Mouse (Mus musculus): Measurements from ENCODE around the gene Trak1. TPM values are rescaled to one million over a fixed set of nuclear protein-coding genes. Genes with fewer than 3 reads are reported as not detected.

Gene Trak1
- polyA plus RNA-seq, 1 experiment from 2014 or later, result 28.4 TPM

DNA sequence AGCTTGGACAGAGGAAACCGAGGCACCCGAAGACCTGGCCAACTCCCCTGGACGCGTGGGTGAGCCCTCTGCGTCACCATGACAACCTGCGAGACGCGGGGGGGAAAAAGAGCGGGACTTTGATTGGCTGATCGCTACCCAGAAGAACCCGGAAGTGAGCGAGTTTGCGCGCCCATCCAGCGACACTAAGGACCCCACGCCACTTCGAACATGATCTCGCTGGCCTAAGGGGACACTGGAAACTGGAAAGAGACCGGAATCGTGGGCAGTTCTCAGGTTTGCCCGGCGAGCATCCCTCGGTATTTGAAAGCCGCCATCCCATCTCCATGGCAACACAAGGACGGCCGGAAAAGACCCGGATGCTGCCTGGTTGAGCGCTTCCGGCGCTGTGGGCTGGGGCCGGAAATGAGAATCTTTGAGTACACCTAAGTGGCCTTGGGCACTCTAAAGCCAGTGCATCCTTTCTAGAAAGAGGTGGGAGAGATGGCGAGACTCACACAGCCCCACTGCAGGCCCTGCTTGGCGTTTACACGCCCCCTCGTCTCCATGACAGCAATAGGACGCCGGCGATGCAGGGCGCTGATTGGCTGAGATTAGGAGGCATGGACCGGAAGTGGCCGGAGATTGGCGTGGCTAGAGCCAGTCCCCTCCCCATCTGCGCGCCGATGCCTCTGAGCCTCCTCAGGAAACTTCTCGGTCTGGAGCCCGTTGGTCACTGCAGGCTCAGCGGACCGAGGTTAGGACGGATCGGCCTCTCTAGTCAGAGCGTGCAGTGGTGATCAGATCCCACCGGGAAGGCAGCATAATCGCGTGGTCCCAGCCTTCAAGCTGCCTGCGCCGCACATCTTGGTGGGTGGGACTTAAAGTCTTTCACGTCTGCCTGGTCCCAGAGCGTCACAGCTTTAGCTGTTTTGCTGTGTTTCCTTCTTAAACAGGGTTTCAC lies 19.9 kb upstream of the Trak1 start, which contains the start of gene Ulk4:
Gene Ulk4, minus strand, starts transcription at position 80 of the 943 bp plus-strand sequence.
- WGBS, result under 1% methylated on average over 59 of the region's 59 CpGs
- Histone ChIP-seq H3K9me3 (replicated peaks) (no peaks in the 10 kb centered on the region), H3K36me3 (no peaks in the 10 kb centered on the region)

DNA sequence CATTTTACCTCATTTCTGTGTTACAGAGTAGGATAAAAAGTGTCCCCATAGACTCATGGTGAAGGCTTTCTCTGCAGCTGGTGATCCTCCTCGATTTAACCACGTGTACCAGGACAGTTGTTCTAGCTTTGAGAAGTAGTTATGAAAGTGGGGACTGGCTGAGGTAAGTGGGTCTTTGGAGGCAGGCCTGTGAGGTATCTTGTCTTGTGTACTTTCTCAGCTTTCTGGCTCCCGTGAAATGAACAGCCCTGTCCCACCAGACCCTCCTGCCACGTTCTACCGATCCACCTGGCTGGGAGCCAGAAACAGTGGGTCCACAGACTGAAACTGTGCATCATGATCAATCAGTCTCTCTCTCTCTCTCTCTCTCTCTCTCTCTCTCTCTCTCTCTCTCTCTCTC lies 18.1 kb upstream of the Trak1 start:
- Histone ChIP-seq H3K4me1 (peaks cover 17% of the 10 kb centered on the region), H3K9me3 (replicated peaks) (no peaks in the 10 kb centered on the region), H3K9ac (no peak overlapping the region), H3K4me2 (replicated peaks) (no peak overlapping the region), H3K4me3 (replicated peaks) (no peak overlapping the region), H3K36me3 (no peaks in the 10 kb centered on the region), H3K27me3 (no peaks in the 10 kb centered on the region), H3K27ac (replicated peaks) (no peak overlapping the region)
- no peak for ATAC-seq (ENCODE audit: insufficient number of reproducible peaks, low FRiP score, low TSS enrichment, low read depth)
- WGBS, result 82% methylated on average over 5 of the region's 5 CpGs

More for the DNA sequence above, 19.9 kb upstream of the Trak1 start, which contains the start of gene Ulk4:
- Histone ChIP-seq H3K27me3 (no peaks in the 10 kb centered on the region), H3K4me1 (peaks cover 17% of the 10 kb centered on the region), H3K27ac (replicated peaks) (peak within 1 kb of the TSS; percentile 86), H3K4me3 (replicated peaks) (peak within 1 kb of the TSS; percentile 83), H3K4me2 (replicated peaks) (peak within 1 kb of the TSS; percentile 90), H3K9ac (peak within 1 kb of the TSS; percentile 54)
- ATAC-seq (ENCODE audit: insufficient number of reproducible peaks, low FRiP score, low TSS enrichment, low read depth), result peak; percentile 94

DNA sequence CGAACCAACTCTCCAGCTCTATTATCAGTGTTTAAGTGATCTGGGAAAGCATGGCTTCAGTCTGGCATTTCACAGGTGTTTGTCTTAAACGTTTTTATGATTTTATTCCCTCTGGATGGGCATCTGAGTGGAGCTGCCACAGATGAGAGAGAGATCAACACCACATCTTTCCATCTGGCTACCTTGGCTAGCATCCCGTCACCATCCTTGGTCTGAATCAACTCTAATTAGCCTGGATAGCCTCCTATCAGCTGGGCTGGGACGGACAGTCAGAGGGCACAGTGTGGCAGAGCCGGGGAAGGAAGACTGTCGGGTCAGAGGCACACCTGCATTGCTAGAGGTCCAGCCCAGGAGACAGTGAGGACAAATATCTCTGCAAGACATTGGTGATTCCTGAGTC lies 15.4 kb upstream of the Trak1 start:
- Histone ChIP-seq H3K27me3 (no peaks in the 10 kb centered on the region), H3K4me2 (replicated peaks) (no peak overlapping the region), H3K4me3 (replicated peaks) (no peak overlapping the region), H3K9me3 (replicated peaks) (no peaks in the 10 kb centered on the region), H3K4me1 (peaks cover 15% of the 10 kb centered on the region), H3K9ac (no peak overlapping the region), H3K36me3 (no peaks in the 10 kb centered on the region), H3K27ac (replicated peaks) (no peak overlapping the region)
- WGBS, result 77% methylated on average over 6 of the region's 6 CpGs
- ATAC-seq (ENCODE audit: insufficient number of reproducible peaks, low FRiP score, low TSS enrichment, low read depth), result no peak

DNA sequence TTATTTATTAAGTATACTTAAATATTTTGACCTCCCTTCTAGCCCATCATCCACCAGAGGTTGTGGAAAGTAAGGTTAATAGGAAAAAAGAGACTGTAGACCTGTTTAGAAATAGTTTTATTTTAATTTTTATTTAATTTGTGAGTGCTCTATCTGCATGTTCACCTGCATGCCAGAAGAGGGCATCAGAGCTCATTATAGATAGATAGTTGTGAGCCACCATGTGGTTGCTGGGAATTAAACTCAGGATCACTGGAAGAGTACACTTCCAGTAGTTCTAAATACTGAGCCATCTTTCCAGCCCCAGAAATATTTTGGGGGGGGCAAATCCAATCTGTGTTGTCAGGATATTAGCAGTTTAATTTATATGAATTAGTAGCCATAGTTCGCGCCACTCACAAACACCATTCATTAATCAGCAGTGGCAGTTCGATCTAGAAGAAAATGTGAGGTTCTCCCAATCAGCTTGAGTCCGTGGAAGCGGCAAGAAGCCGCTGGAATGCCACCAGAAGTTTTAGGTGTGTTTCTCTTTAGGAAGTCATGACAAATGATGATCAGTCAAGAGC lies 13.6 kb upstream of the Trak1 start:
- H3K4me1 ChIP-seq, result peaks cover 6% of the 10 kb centered on the region; the same call in 1 of the 2 replicates
- WGBS, result 98% methylated on average over 6 of the region's 6 CpGs
- no peak overlapping the region for H3K9ac ChIP-seq
- H3K9me3 ChIP-seq (replicated peaks), result no peaks in the 10 kb centered on the region
- H3K27ac ChIP-seq (replicated peaks), result no peak overlapping the region
- ATAC-seq (ENCODE audit: insufficient number of reproducible peaks, low FRiP score, low TSS enrichment, low read depth), result no peak
- no peaks in the 10 kb centered on the region for H3K36me3 ChIP-seq
- H3K4me2 ChIP-seq (replicated peaks), result no peak overlapping the region
- no peaks in the 10 kb centered on the region for H3K27me3 ChIP-seq
- H3K4me3 ChIP-seq (replicated peaks), result no peak overlapping the region

DNA sequence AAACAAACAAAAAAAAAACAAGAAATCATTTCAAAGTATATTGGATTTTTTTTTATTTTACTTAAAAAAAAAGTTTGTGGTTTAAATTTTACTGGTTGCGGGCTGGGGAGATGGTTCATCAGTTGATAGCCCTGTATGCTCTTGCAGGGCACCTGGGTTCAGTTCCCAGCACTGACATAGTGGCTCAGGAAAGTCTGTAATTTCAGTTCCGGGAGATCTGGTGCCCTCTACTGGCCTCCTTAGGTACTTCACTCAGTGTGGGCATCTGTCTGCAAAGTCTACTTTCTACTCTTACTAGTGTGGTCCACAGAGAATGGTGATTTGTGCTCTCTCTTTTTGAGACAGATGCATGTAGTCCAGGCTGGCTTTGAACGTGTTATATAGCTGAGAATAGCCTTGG lies 12.9 kb upstream of the Trak1 start:
- ATAC-seq (ENCODE audit: insufficient number of reproducible peaks, low FRiP score, low TSS enrichment, low read depth), result no peak
- H3K27ac ChIP-seq (replicated peaks), result no peak overlapping the region
- H3K36me3 ChIP-seq, result no peaks in the 10 kb centered on the region
- H3K4me2 ChIP-seq (replicated peaks), result no peak overlapping the region
- no peak overlapping the region for H3K4me3 ChIP-seq (replicated peaks)
- H3K4me1 ChIP-seq, result peaks cover 5% of the 10 kb centered on the region; the same call in 1 of the 2 replicates
- H3K27me3 ChIP-seq, result no peaks in the 10 kb centered on the region
- no peak overlapping the region for H3K9ac ChIP-seq
- WGBS, result 89% methylated on average over 3 of the region's 3 CpGs
- H3K9me3 ChIP-seq (replicated peaks), result no peaks in the 10 kb centered on the region

DNA sequence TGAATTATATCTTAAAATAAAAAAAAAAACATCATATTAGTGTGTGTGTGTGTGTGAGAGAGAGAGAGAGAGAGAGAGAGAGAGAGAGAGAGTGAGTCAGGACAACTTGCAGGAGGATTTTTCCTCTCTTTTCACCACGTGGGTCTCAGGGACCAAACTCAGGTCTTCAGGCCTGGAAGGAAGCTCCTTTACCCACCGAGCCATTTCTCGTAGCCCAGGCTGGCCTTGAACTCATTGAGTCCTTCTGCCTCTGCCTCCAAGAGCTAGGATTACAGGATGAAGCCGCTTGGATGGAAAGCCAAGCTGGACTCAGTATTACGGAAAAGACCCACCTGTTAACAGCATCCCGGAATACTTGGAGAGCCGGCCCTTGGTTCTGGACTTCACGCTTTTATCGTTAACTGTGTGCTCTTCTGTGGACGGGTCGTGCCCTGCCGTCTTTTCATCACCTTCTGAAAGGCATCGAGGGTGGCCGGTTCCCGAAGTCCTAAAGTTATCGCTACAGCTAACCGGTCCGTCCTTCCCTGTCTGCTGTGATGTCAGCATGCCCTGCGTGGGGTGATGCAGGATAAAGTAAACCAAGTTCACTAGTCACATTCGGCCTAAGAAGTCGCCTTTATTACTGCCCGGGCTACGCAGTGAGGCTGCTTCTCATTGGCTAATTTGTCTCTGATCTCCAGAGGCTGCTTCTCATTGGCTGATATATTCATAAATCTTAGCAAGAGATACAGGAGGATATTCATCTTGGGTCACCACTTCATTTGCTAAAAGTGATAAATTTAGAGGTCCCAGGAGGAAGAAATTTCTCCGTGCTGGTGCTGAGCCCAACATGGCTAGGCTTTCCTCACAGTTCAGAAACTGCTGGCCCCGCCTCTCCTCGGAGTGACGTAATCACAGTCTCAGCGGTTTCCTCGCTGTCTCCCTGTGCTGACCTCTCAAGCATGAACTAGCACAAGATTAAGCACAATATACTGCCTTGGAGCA lies 11.7 kb upstream of the Trak1 start:
- H3K4me1 ChIP-seq, result peaks cover 5% of the 10 kb centered on the region; the same call in 1 of the 2 replicates
- H3K9me3 ChIP-seq (replicated peaks), result no peaks in the 10 kb centered on the region
- WGBS, result 13% methylated on average over 29 of the region's 29 CpGs
- H3K4me3 ChIP-seq (replicated peaks), result peak overlapping the region; percentile 47
- peak overlapping the region; percentile 44 for H3K9ac ChIP-seq
- ATAC-seq (ENCODE audit: insufficient number of reproducible peaks, low FRiP score, low TSS enrichment, low read depth), result peak; percentile 79; the same call in 1 of the 2 replicates
- peak overlapping the region; percentile 62 for H3K4me2 ChIP-seq (replicated peaks)
- H3K27me3 ChIP-seq, result no peaks in the 10 kb centered on the region
- H3K27ac ChIP-seq (replicated peaks), result no peak overlapping the region
- no peaks in the 10 kb centered on the region for H3K36me3 ChIP-seq

DNA sequence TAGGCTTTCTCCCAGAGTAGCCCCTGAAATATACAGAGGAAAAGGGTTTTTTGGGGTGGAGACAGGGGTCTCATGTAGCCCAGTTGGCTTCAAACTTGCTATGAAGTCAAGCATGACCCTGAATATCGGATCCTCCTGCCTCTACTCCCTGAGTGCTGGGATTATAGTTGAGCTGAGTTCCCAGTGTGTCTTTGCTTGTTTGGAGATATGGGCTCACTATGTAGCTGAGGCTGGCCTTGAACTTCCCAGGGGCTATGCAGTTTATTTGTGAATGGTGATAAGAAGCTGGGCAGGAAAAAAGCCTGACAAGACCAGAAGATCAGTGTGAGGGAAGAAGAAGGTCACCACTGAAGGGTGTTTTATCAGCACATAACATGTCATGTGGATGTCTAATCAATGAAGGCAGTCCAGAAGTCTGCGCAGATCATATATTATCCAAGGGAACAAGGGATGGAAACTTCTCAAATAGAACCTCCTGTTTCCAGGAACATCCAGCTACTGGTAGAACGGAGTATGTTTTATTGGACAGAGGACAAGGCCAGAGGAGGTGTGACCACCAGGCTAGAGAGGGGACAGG lies 10.9 kb upstream of the Trak1 start:
- H3K4me3 ChIP-seq (replicated peaks), result peak overlapping the region; percentile 47
- no peaks in the 10 kb centered on the region for H3K9me3 ChIP-seq (replicated peaks)
- H3K27ac ChIP-seq (replicated peaks), result no peak overlapping the region
- H3K27me3 ChIP-seq, result no peaks in the 10 kb centered on the region
- H3K4me2 ChIP-seq (replicated peaks), result peak overlapping the region; percentile 62
- H3K9ac ChIP-seq, result peak overlapping the region; percentile 44; the same call in 1 of the 2 replicates
- 72% methylated on average over 3 of the region's 3 CpGs for WGBS
- no peak for ATAC-seq (ENCODE audit: insufficient number of reproducible peaks, low FRiP score, low TSS enrichment, low read depth)
- peaks cover 5% of the 10 kb centered on the region; the same call in 1 of the 2 replicates for H3K4me1 ChIP-seq
- no peaks in the 10 kb centered on the region for H3K36me3 ChIP-seq

DNA sequence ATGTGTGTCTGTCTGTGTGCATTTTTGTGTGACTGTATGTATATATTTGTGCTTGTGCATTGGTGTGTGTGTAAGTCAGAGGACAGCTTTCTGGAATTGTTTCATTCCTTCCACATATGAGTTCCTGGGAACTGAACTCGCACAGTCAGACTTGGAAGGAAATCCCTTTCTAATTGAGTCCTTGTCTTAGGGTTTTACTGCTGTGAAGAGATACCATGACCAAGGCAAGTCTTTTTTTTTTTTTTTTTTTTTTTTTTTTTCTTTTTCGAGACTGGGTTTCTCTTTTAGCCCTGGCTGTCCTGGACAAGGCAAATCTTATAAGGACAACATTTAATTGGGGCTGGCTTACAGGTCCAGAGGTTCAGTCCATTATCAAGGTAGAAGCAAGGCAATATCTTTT lies 6.0 kb upstream of the Trak1 start:
- H3K27me3 ChIP-seq, result 0 out of 2 replicates have a peak, but pooled peaks cover 4% of the 10 kb centered on the region
- no peaks in the 10 kb centered on the region for H3K36me3 ChIP-seq
- H3K27ac ChIP-seq (replicated peaks), result no peak overlapping the region
- no peaks in the 10 kb centered on the region for H3K4me1 ChIP-seq
- H3K9ac ChIP-seq, result no peak overlapping the region
- no peak for ATAC-seq (ENCODE audit: insufficient number of reproducible peaks, low FRiP score, low TSS enrichment, low read depth)
- WGBS, result 71% methylated on average over 2 of the region's 2 CpGs
- no peaks in the 10 kb centered on the region for H3K9me3 ChIP-seq (replicated peaks)
- no peak overlapping the region for H3K4me2 ChIP-seq (replicated peaks)
- no peak overlapping the region for H3K4me3 ChIP-seq (replicated peaks)

DNA sequence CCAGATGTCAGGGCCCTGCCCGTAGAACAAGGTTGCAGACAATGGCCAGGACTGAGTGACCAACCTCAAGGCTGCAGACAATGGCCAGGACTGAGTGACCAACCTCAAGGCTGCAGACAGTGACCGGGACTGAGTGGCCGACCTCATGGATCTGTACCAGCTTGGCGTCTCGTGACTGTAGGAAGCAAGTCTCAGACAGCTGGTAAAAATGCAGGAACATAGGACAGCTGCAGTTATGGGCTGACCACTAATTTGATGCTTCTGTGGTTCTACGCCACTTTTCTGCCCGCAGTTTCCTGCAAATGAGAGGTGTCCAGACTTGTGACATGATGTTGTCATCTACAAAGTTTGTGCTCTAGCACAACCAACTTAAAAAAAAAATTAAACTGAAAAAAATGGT lies 4.1 kb upstream of the Trak1 start:
- no peak for ATAC-seq (ENCODE audit: insufficient number of reproducible peaks, low FRiP score, low TSS enrichment, low read depth)
- Histone ChIP-seq H3K27ac (replicated peaks) (no peak overlapping the region), H3K4me1 (peaks cover 8% of the 10 kb centered on the region), H3K27me3 (0 out of 2 replicates have a peak, but pooled peaks cover 4% of the 10 kb centered on the region), H3K4me3 (replicated peaks) (no peak overlapping the region), H3K36me3 (no peaks in the 10 kb centered on the region), H3K9ac (no peak overlapping the region), H3K9me3 (replicated peaks) (no peaks in the 10 kb centered on the region), H3K4me2 (replicated peaks) (no peak overlapping the region)
- 70% methylated on average over 7 of the region's 7 CpGs for WGBS

DNA sequence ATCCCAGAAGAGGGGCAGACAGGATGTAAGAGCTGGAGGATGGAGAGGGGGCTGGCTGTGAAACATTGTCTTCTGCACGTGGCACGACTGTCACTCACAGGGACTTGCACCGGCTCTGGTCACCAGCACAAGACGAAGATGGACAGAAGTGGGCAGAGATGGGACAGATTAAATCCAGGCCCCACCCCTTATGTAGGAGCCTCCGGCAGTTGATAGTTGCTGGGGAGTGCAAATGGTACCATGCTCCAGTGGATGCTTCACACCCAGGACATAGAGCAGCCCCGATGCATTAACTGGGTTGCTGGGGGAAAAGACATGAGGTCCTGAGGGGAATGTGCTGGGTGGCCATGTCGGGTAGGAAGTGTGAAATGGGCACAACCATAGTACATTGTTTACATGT lies 2.1 kb upstream of the Trak1 start:
- Histone ChIP-seq H3K4me2 (replicated peaks) (no peak overlapping the region), H3K4me1 (peaks cover 28% of the 10 kb centered on the region), H3K4me3 (replicated peaks) (no peak overlapping the region), H3K27ac (replicated peaks) (no peak overlapping the region), H3K9ac (no peak overlapping the region), H3K9me3 (replicated peaks) (no peaks in the 10 kb centered on the region), H3K36me3 (no peaks in the 10 kb centered on the region), H3K27me3 (0 out of 2 replicates have a peak, but pooled peaks cover 4% of the 10 kb centered on the region)
- WGBS, result 65% methylated on average over 7 of the region's 7 CpGs
- no peak for ATAC-seq (ENCODE audit: insufficient number of reproducible peaks, low FRiP score, low TSS enrichment, low read depth)

Data from embryonic facial prominence, embryonic 15.5 days (tissue).